Mouse (Mus musculus) stomach, embryonic 16.5 days (tissue): ENCODE data around the gene Malsu1. TPM values are rescaled to one million over a fixed set of nuclear protein-coding genes. Genes with fewer than 3 reads are reported as not detected.

Experiments used
- ATAC-seq: fragments of 200-750 bp; cut with Nextera tagmentation; 2 replicates; pipeline ENCODE4 v1.8.0; 2017; ENCODE audit warnings: moderate number of reproducible peaks, moderate TSS enrichment; ENCODE audit not compliant: insufficient read depth, low FRiP score
- H3K27ac ChIP-seq: fragments of 300-500 bp; sonication (generic); 2 replicates; pipeline ENCODE4 v1.5.1; 2014; ENCODE audit warnings: low read length
- H3K27me3 ChIP-seq: fragments of 300-500 bp; sonication (generic); 2 replicates; pipeline ENCODE4 v1.6.1; 2014; ENCODE audit warnings: low read length, control low read depth, mixed read lengths; ENCODE audit not compliant: control insufficient read depth, insufficient read depth
- H3K36me3 ChIP-seq: fragments of 300-500 bp; sonication (generic); 2 replicates; pipeline ENCODE4 v1.6.1; 2014; ENCODE audit warnings: low read length; ENCODE audit not compliant: control insufficient read depth, insufficient read depth
- H3K4me1 ChIP-seq: fragments of 300-500 bp; sonication (generic); 2 replicates; pipeline ENCODE4 v1.6.1; 2014; ENCODE audit warnings: low read length, control low read depth, mixed read lengths; ENCODE audit not compliant: control insufficient read depth, insufficient read depth
- H3K4me2 ChIP-seq: fragments of 300-500 bp; sonication (generic); 2 replicates; pipeline ENCODE4 v1.6.1; 2014; ENCODE audit warnings: low read depth, low read length, mixed read lengths
- H3K4me3 ChIP-seq: fragments of 300-500 bp; sonication (generic); replicated peaks from 2 replicates; pipeline ENCODE4 v1.5.1; 2014; ENCODE audit warnings: mild to moderate bottlenecking, low read length
- H3K9ac ChIP-seq: fragments of 300-500 bp; sonication (generic); 2 replicates; pipeline ENCODE4 v1.6.1; 2014; ENCODE audit warnings: low read length
- H3K9me3 ChIP-seq: fragments of 300-500 bp; sonication (generic); replicated peaks from 2 replicates; pipeline ENCODE4 v1.6.1; 2016; ENCODE audit warnings: low read length, control low read depth; ENCODE audit not compliant: control insufficient read depth
- WGBS: fragments of 180-500 bp; shearing (Covaris S2); extraction: QIAGEN DNeasy Blood & Tissue Kit; methylation state at CpG from one replicate; pipeline ENCODE4 v1.1.7; 2014; 5-methylcytosine and 5-hydroxymethylcytosine counted together
- polyA plus RNA-seq: library from polyadenylated mRNA; unstranded; fragments of >200 nt; fragmentation: Nextera tagmentation; extraction: Ambion mirVana; gene quantifications from 2 replicates; pipeline ENCODE4 v1.2.1, GENCODE M21; 2015

The Malsu1 gene
- polyA plus RNA-seq, 1 experiment from 2014 or later: 67.5 TPM

DNA sequence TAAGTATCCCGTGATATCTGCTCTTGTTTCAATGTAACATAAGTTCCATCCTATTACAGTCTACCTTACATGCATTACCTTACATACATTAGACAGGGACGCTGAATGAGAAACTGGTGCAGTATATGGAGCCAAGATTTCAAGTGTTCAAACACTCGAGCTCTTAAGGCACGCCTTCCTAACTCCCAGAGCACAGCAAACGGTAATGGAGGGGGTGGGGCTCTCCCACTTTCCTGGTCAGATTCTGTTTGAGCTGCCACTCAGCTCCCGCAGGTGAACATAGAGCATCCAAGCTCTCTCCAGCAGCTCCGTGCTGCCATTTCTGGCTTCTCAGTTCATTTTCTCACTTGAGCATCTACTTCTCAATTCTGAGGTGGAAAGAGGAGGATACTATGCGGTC, 44.9 kb downstream of the Malsu1 start:
- WGBS: 62% methylated on average over 8 of the region's 8 CpGs
- H3K4me2 ChIP-seq: no peak overlapping the region

DNA sequence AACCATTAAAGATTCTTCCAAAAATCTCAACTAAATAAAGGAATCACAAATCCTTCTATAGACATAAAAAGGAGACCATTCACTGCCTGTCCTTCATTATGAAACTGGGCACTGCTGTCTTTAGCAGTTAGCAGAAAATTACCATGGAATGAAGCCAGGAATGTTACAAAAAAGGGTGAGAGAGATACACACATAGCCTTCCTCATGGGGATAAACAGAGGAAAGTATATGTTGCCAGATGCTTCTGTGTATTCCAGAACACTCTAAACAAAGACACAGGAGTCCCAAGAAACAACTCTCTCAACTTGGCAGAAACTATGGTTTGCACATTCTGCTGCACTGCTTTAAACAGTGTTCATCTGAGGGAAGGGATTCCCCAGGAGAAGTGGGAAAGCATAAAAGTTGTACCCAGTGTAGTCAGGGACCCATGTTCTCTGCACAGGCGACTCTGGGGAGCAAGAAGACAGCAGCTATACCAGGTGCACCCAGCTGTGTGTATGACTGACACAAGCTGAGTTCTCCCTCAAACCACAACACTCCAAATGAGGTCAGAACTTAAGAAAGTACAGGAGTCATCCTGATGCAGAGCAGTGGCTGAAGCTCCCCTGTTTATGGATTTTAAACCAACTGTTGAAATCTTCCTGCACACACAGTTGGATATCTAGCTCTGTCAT, 46.0 kb downstream of the Malsu1 start:
- no peak overlapping the region for H3K4me2 ChIP-seq
- H3K9ac ChIP-seq: no peak overlapping the region
- peaks cover 13% of the 10 kb centered on the region for H3K4me1 ChIP-seq
- peak overlapping the region; percentile 0; the same call in 1 of the 2 replicates for H3K27ac ChIP-seq
- WGBS: 58% methylated on average over 1 of the region's 1 CpGs
- H3K4me3 ChIP-seq: no peak overlapping the region
- H3K36me3 ChIP-seq: 0 out of 2 replicates have a peak, but pooled peaks cover 2% of the 10 kb centered on the region
- no peaks in the 10 kb centered on the region for H3K9me3 ChIP-seq
- no peaks in the 10 kb centered on the region for H3K27me3 ChIP-seq
- peak; percentile 58; the same call in 1 of the 2 replicates for ATAC-seq

More for the DNA sequence above, 44.9 kb downstream of the Malsu1 start:
- Histone ChIP-seq H3K27ac (no peak overlapping the region), H3K27me3 (no peaks in the 10 kb centered on the region), H3K9ac (no peak overlapping the region), H3K4me3 (no peak overlapping the region), H3K9me3 (no peaks in the 10 kb centered on the region), H3K36me3 (peaks cover 7% of the 10 kb centered on the region; the same call in 1 of the 2 replicates), H3K4me1 (peaks cover 13% of the 10 kb centered on the region)
- no peak for ATAC-seq

DNA sequence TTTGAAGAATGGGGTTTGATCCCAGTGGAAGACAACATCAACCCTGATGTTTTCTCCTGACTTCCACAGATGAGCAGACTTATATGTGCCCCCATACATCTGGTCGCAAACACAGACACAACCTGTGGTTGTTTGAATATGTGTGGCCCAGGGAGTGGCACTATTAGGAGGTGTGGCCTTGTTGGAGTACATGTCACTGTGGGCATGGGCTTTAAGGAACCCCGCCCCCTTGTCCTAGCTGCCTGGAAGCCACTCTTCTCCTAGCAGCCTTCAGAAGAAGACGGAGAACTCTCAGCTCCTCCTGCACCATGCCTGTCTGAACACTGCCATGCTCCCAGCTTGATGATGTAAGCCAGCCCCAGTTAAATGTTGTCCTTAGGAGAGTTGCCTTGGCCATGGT, 46.8 kb downstream of the Malsu1 start:
- no peaks in the 10 kb centered on the region for H3K9me3 ChIP-seq
- H3K27ac ChIP-seq: 0 out of 2 replicates have a peak overlapping the region, but pooled peaks have one; percentile 0
- H3K36me3 ChIP-seq: 0 out of 2 replicates have a peak, but pooled peaks cover 5% of the 10 kb centered on the region
- H3K9ac ChIP-seq: no peak overlapping the region
- peaks cover 13% of the 10 kb centered on the region for H3K4me1 ChIP-seq
- no peak overlapping the region for H3K4me3 ChIP-seq
- ATAC-seq: no peak
- WGBS: 88% methylated on average over 3 of the region's 3 CpGs
- no peaks in the 10 kb centered on the region for H3K27me3 ChIP-seq
- no peak overlapping the region for H3K4me2 ChIP-seq

DNA sequence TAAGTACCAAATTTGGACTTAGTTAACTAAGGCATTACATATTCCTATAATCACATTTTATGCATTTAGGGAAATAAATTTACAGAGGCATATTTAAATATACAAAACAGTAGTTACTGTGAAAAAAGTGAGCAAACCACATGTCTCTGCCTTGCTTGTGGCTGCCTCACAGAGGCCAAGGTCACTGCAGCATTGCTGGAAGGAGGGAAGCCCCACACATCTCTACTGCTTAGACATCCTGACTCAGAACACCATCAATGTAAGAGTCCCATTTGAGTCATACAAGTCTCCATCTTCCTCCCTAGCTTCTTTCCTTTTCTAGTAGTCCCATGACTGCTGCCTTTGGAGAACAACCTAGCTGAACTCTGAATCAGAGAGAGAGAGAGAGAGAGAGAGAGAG, 56.7 kb downstream of the Malsu1 start:
- H3K27ac ChIP-seq: no peak overlapping the region
- no peaks in the 10 kb centered on the region for H3K9me3 ChIP-seq
- 0 out of 2 replicates have a peak, but pooled peaks cover under 1% of the 10 kb centered on the region for H3K36me3 ChIP-seq
- ATAC-seq: no peak
- peaks cover 4% of the 10 kb centered on the region; the same call in 1 of the 2 replicates for H3K4me1 ChIP-seq
- no peak overlapping the region for H3K4me3 ChIP-seq
- H3K9ac ChIP-seq: no peak overlapping the region
- H3K4me2 ChIP-seq: no peak overlapping the region
- no peaks in the 10 kb centered on the region for H3K27me3 ChIP-seq

DNA sequence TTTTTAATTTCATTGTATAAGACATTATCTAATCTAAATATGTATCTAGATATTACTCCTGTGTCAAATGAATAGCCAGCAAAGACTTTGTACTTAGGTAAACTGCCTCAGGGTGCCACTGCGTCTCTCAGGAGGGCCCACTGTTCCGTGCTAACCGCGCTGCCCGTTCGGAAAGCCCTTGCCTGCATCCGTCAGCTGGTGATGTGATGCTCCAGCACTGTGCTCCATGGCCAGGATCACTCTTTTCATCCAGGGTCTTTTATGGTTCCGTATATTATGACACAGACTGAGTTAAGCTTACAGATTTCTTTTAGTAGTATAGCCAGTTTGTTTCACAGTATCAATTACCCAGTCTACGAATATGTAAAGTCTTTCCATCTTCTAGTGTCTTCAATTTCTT, 58.3 kb downstream of the Malsu1 start:
- Histone ChIP-seq H3K36me3 (no peaks in the 10 kb centered on the region), H3K4me3 (no peak overlapping the region), H3K4me2 (no peak overlapping the region), H3K9ac (no peak overlapping the region), H3K27ac (no peak overlapping the region), H3K9me3 (no peaks in the 10 kb centered on the region), H3K27me3 (no peaks in the 10 kb centered on the region), H3K4me1 (peaks cover 7% of the 10 kb centered on the region; the same call in 1 of the 2 replicates)
- ATAC-seq: no peak
- WGBS: 85% methylated on average over 9 of the region's 9 CpGs

DNA sequence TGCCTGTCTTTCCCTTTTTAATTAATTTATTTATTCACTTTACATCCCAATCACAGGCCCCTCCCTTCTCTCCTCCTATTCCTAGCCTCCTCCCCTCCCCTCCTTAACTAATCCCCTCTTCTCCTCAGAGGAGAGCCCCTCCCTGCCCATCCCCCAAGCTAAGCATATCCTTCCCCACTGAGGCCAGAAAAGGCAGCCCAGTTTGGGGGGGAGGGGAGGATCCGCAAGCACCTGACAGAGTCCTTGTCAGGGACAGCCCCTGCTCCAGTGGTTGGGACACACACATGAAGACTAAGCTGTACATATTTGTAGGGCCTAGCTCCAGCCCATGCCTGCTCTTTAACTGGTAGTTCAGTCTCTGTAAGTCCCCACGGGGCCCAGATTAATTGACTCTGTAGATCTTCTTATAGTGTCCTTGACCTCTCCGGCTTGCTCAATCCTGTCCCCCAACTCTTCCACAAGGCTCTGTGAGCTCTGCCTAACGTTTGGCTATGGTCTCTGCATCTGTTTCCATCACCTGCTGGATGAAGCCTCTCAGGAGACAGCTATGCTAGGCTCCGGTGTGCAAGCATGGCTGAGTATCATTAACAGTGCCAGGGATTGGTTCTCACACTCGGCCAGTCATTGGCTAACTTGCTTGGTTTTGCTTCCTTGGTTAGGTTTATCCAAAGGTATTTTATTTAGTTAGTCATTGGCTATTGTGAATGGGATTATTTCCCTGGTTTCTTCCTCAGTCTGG, 58.9 kb downstream of the Malsu1 start:
- H3K9me3 ChIP-seq: no peaks in the 10 kb centered on the region
- H3K4me2 ChIP-seq: no peak overlapping the region
- H3K4me3 ChIP-seq: no peak overlapping the region
- H3K36me3 ChIP-seq: no peaks in the 10 kb centered on the region
- WGBS: 69% methylated on average over 6 of the region's 6 CpGs
- no peak for ATAC-seq
- H3K27me3 ChIP-seq: no peaks in the 10 kb centered on the region
- peaks cover 7% of the 10 kb centered on the region; the same call in 1 of the 2 replicates for H3K4me1 ChIP-seq
- no peak overlapping the region for H3K27ac ChIP-seq
- no peak overlapping the region for H3K9ac ChIP-seq

Other genes with a start within 250 kb of the Malsu1 start
- gene Tmem176a, start 232.9 kb upstream of the Malsu1 start, polyA plus RNA-seq: 157 and 176 TPM in 2 replicates
- gene Tmem176b, start 232.3 kb upstream of the Malsu1 start, polyA plus RNA-seq: 302 and 332 TPM in 2 replicates
- 2.5 and 4.6 TPM in 2 replicates for gene Aoc1, start 200.9 kb upstream of the Malsu1 start, polyA plus RNA-seq
- gene 1600015I10Rik, start 143.9 kb upstream of the Malsu1 start, polyA plus RNA-seq: not detected in 2 replicates
- not detected in 2 replicates for gene Doxl2, start 98.8 kb upstream of the Malsu1 start, polyA plus RNA-seq
- not detected in 2 replicates for gene Svs1, start 86.9 kb upstream of the Malsu1 start, polyA plus RNA-seq
- gene Gpnmb, start 37.2 kb upstream of the Malsu1 start, polyA plus RNA-seq: 0.30 and 0.56 TPM in 2 replicates
- 47.0 and 53.6 TPM in 2 replicates for gene Igf2bp3, start 141.2 kb downstream of the Malsu1 start, polyA plus RNA-seq
- gene Tra2a, start 190.2 kb downstream of the Malsu1 start, polyA plus RNA-seq: 85.9 and 87.7 TPM in 2 replicates
- gene Ccdc126, start 245.5 kb downstream of the Malsu1 start, polyA plus RNA-seq: 13.3 and 13.6 TPM in 2 replicates